Mouse (Mus musculus) G1E (cell line): ENCODE results near the gene Sco2.

Experiments
- CTCF ChIP-seq: IDR thresholded peaks from 2 replicates; pipeline ENCODE4 v1.5.1; 2012; ENCODE audit warnings: low read depth, low read length, inconsistent platforms, mixed read lengths
- GATA1 ChIP-seq: IDR thresholded peaks from 2 replicates; pipeline ENCODE4 v1.6.1; 2012; ENCODE audit warnings: borderline replicate concordance, low read length, inconsistent platforms, mixed read lengths

- TF ChIP-seq CTCF, result no peak
- no peak for TF ChIP-seq GATA1
These were observed 5.8 kb upstream of the Sco2 start for GRCm38 (mm10) chr15:89379429-89379828.
